Mouse (Mus musculus) megakaryocyte, embryonic 14.5 days (primary cell): ENCODE results near the gene Gm6034. TPM values are rescaled to one million over a fixed set of nuclear protein-coding genes. Genes with fewer than 3 reads are reported as not detected.
"Not testable (repeated sequence)": the region's sequence is repeated elsewhere in the genome, so short reads cannot be mapped to it uniquely, and the experiment has no call there.

Experiments
- H3K27me3 ChIP-seq: replicated peaks from 2 replicates; pipeline ENCODE3; 2012; ENCODE audit warnings: inconsistent platforms
- H3K36me3 ChIP-seq: replicated peaks from 2 replicates; pipeline ENCODE3; 2012; ENCODE audit warnings: low read length, inconsistent platforms, mixed read lengths
- H3K4me1 ChIP-seq: 2 replicates; pipeline ENCODE4 v1.6.1; 2012; ENCODE audit warnings: inconsistent platforms
- H3K4me3 ChIP-seq: replicated peaks from 2 replicates; pipeline ENCODE3; 2012; ENCODE audit warnings: moderate library complexity, mild to moderate bottlenecking, inconsistent platforms
- H3K9me3 ChIP-seq: 2 replicates; pipeline ENCODE4 v1.6.1; 2012; ENCODE audit warnings: inconsistent platforms
- FLI1 ChIP-seq: IDR thresholded peaks from 2 replicates; pipeline ENCODE4 v1.6.1; 2012; ENCODE audit warnings: low read length, inconsistent platforms, mixed read lengths
- GATA1 ChIP-seq: IDR thresholded peaks from 3 replicates; pipeline ENCODE4 v1.6.1; 2012; ENCODE audit warnings: mixed read lengths, low read length, inconsistent platforms, borderline replicate concordance
- polyA plus RNA-seq: library from polyadenylated mRNA; stranded (reverse); fragments of >175 nt; gene quantifications from 2 replicates; pipeline ENCODE4 v1.2.3, GENCODE M21; 2012; ENCODE audit warnings: low replicate concordance; ENCODE audit not compliant: insufficient read depth

The Gm6034 gene
- polyA plus RNA-seq, 1 experiment = 0.25 TPM

GRCm38 (mm10) chr17:36001121-36001897, 41.5 kb upstream of the Gm6034 start:
- peaks cover 70% of the 10 kb centered on the region for H3K36me3 ChIP-seq
- H3K27me3 ChIP-seq = no peaks in the 10 kb centered on the region
- no peak for TF ChIP-seq GATA1
- no peak for TF ChIP-seq FLI1
- H3K4me1 ChIP-seq = peaks cover 63% of the 10 kb centered on the region
- peak overlapping the region; percentile 79 for H3K4me3 ChIP-seq
- peaks cover 42% of the 10 kb centered on the region for H3K9me3 ChIP-seq

- no peak for TF ChIP-seq GATA1
- TF ChIP-seq FLI1 = no peak
- Histone ChIP-seq H3K36me3 (peaks cover 77% of the 10 kb centered on the region), H3K9me3 (peaks cover 42% of the 10 kb centered on the region), H3K4me1 (peaks cover 62% of the 10 kb centered on the region), H3K27me3 (no peaks in the 10 kb centered on the region), H3K4me3 (peak overlapping the region; percentile 65)
These were observed 40.8 kb upstream of the Gm6034 start for GRCm38 (mm10) chr17:36001966-36002365.

- TF ChIP-seq GATA1 = no peak
- no peak for TF ChIP-seq FLI1
These were observed 39.4 kb upstream of the Gm6034 start for GRCm38 (mm10) chr17:36003331-36003730.

GRCm38 (mm10) chr17:36004409-36004808, 38.4 kb upstream of the Gm6034 start:
- H3K4me3 ChIP-seq, H3K27me3 ChIP-seq: not testable (repeated sequence)
- Histone ChIP-seq H3K4me1 (peaks cover 45% of the 10 kb centered on the region), H3K9me3 (peaks cover 42% of the 10 kb centered on the region), H3K36me3 (peaks cover 71% of the 10 kb centered on the region)

More at GRCm38 (mm10) chr17:36003331-36003730, 39.4 kb upstream of the Gm6034 start:
- Histone ChIP-seq H3K9me3 (peaks cover 42% of the 10 kb centered on the region), H3K4me3 (no peak overlapping the region), H3K36me3 (peaks cover 77% of the 10 kb centered on the region), H3K4me1 (peaks cover 48% of the 10 kb centered on the region), H3K27me3 (no peaks in the 10 kb centered on the region)

- H3K9me3 ChIP-seq = no peaks in the 10 kb centered on the region
- H3K36me3 ChIP-seq = peaks cover 38% of the 10 kb centered on the region
- no peaks in the 10 kb centered on the region for H3K27me3 ChIP-seq
- TF ChIP-seq GATA1 (no peak), FLI1 (no peak)
- H3K4me1 ChIP-seq = peaks cover 41% of the 10 kb centered on the region
- peak overlapping the region; percentile 72 for H3K4me3 ChIP-seq
These were observed 27.8 kb upstream of the Gm6034 start for GRCm38 (mm10) chr17:36014977-36015376.

GRCm38 (mm10) chr17:36017046-36017445, 25.7 kb upstream of the Gm6034 start:
- H3K4me3 ChIP-seq = peak overlapping the region; percentile 85
- H3K36me3 ChIP-seq = peaks cover 38% of the 10 kb centered on the region
- no peaks in the 10 kb centered on the region for H3K9me3 ChIP-seq
- no peaks in the 10 kb centered on the region for H3K27me3 ChIP-seq
- no peak for TF ChIP-seq GATA1
- TF ChIP-seq FLI1 = no peak
- H3K4me1 ChIP-seq = peaks cover 50% of the 10 kb centered on the region

- TF ChIP-seq GATA1 (no peak), FLI1 (no peak)
- H3K4me1 ChIP-seq = peaks cover 66% of the 10 kb centered on the region
- H3K36me3 ChIP-seq = peaks cover 42% of the 10 kb centered on the region
These were observed 23.8 kb upstream of the Gm6034 start for GRCm38 (mm10) chr17:36018979-36019378.

GRCm38 (mm10) chr17:36019519-36019918, 23.2 kb upstream of the Gm6034 start:
- Histone ChIP-seq H3K27me3 (no peaks in the 10 kb centered on the region), H3K4me1 (peaks cover 67% of the 10 kb centered on the region), H3K9me3 (no peaks in the 10 kb centered on the region), H3K36me3 (peaks cover 38% of the 10 kb centered on the region), H3K4me3 (peak overlapping the region; percentile 91)
- TF ChIP-seq FLI1 (no peak), GATA1 (no peak)

More at GRCm38 (mm10) chr17:36018979-36019378, 23.8 kb upstream of the Gm6034 start:
- no peaks in the 10 kb centered on the region for H3K9me3 ChIP-seq
- H3K27me3 ChIP-seq = no peaks in the 10 kb centered on the region
- peak overlapping the region; percentile 91 for H3K4me3 ChIP-seq

GRCm38 (mm10) chr17:36020191-36021073, 22.3 kb upstream of the Gm6034 start, which contains the start of gene H2-T24:
TSS of gene H2-T24 (minus strand) at chr17:36020560.
- TF ChIP-seq GATA1 = no peak; the same call in 2 of the 3 replicates
- no peak for TF ChIP-seq FLI1
- Histone ChIP-seq H3K4me3 (peak within 1 kb of the TSS; percentile 91), H3K4me1 (peaks cover 67% of the 10 kb centered on the region), H3K9me3 (no peaks in the 10 kb centered on the region), H3K36me3 (peaks cover 38% of the 10 kb centered on the region), H3K27me3 (no peaks in the 10 kb centered on the region)
